Mouse (Mus musculus) ovary, postnatal 10 days (tissue): ENCODE measurements around the gene Snrnp40.

ENCODE experiments used
- DNase-seq: peaks from one replicate; pipeline ENCODE4 v3.0.0; 2022; ENCODE audit warnings: low spot score

Snrnp40 gene

DNA sequence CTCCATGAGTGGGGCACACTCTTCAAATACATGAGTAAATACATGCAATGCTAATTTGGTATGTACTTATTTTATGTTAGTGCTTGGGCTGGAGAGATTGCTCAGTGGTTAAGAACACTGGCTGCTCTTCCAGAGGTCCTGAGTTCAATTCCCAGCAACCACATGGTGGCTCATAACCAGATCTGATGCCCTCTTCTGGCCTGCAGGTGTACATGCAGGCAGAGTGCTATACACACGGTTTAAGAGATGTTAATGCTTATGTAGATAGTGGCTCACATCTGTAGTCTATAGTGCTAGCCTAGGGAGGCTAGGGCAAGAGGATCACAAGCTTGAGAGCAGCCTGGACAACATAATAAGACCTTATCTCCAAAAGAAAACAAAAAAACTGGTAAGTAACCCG is 20.5 kb downstream of the Snrnp40 start:
- no peak for DNase-seq

DNA sequence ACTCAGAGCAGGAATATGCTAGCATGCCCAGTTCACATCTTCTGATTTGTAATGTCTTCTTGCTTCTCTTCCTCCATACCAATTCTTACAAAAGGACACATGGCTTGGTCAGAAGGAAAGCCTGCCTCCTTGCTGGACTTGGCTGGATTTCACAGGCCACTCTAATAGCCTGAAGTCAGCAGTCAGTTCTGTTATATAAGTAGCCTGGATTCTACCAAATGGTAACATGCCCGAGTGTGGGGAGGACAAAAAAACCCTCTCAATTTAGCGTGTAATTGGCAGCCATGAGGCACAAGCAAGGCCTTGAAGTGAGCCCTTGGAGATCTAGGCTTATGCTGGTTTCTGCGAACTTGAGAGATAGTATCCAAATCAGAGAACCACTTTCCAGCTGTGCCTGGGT is 27.3 kb downstream of the Snrnp40 start:
- no peak for DNase-seq

DNA sequence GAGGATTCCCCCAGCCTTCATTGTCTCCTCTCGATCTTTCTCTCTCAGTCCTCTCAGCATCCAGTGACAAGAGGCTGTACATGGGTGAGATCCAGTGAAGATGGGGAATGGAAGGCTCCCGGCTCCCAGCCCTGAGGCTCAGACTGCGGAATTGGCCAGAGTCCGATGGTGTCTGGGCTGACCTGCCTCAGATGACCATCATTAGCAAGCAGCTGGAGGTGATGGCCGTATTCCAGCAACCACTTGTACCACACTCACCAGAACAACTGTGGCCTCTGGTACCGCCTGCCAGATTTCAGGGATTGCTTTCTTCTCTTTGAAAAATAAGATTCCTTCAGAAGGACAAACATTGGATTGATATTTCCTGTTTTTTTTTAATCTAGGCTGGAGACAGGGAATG is 29.6 kb downstream of the Snrnp40 start:
- DNase-seq, result no peak

DNA sequence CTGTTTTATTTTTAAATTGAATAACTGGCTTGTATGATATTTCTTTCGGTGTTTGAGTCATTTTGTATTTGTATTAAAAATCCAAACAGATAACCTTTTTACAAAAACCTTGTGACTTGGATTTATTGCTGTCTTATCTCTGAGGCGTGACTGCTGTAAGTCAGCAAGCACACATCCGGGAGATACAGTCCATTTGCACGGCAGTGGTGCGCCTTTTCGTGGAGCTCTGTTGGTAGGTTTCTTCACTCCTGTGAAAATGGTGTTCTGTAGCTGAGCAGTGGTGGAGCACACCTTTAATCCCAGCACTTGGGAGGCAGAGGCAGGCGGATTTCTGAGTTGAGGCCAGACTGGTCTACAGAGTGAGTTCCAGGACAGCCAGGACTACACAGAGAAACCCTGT is 30.0 kb downstream of the Snrnp40 start:
- no peak for DNase-seq

DNA sequence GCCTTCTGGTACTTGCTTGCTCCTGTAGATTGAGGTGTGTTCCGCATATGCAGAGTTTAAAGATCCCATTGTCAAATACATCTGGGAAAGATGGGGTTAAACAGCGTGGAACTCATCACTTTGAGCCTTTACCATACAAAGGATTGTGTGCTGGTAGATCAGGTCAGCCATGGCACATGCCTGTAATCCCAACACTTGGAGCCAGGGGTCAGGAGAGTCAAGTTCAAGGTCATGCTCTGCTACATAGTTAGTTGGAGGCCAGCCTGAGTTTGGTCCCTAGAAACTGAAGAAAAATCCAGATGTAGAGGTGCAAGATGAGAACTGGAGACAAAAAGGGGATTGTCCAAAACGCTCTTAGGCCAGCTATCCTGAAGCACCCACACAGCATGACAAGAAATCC is 31.3 kb downstream of the Snrnp40 start:
- DNase-seq, result no peak
